Mouse (Mus musculus) stomach, postnatal 0 days (tissue): ENCODE results near the gene Hmx3.

ENCODE experiments used
- CTCF ChIP-seq: IDR thresholded peaks from 2 replicates; pipeline ENCODE4 v1.5.1; 2016; ENCODE audit warnings: antibody characterized with exemption, low read depth, mild to moderate bottlenecking, moderate library complexity
- EP300 ChIP-seq: optimal IDR thresholded peaks from 2 replicates; pipeline ENCODE3; 2016; ENCODE audit warnings: antibody characterized with exemption

- TF ChIP-seq CTCF (no peak), EP300 (no peak)
Observed at GRCm38 (mm10) chr7:131503739-131504138, 38.9 kb upstream of the Hmx3 start.
